In the genomic region with DNA sequence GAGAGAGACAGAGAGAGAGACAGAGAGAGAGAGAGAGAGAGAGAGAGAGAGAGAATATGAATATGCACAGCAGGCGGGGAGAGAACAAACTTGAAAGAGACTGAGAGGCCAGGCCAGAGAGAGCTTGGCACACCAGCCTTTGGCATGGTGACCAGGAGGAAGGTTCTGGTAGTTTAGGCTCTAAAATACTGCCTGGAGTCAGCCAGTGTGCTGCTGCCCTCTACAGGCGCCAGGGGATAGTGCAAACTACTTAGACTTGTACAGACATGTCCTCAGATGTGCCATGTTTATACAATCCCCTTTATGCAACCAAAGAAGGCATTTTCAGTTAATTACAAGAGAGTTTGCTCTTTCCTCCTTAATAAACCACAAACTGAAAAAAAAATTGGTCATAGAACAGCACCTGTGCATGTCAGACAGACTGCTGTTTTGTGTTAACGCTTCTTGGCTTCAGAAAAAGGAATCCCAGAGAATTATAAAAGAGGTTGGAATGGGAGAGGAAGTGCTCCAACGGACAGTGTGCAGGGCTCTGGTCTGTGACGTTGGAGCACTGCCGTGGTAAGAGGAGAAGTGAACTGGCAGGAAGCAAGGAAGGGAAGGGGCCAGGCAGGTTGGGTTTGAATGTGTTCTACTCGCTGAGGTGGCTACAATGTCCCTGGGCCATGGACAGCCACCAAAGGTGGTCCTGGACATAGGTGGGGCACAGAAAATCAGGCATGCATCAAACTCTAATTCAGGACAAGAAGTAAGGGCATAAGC, we compare ENCODE assay signal across 8 mouse cellular contexts.
A peak's percentile ranks its signal among the peaks of the same experiment; 100 is the strongest.
DNase-seq lines count a peak whose midpoint lies in the region; ATAC-seq lines count a peak whose summit lies in the region.

No protein-coding gene starts in this region.

- 0 out of 2 replicates have a peak, but pooled peaks cover 5% of the 10 kb centered on the region for H3K4me1 ChIP-seq in hindbrain, embryonic 11.5 days (replicated peaks; ENCODE audit: control insufficient read depth, insufficient read depth, low read length)

- peak; percentile 93 for DNase-seq in NIH3T3 (ENCODE audit: low read depth)
- DNase-seq in cerebellum, postnatal 10 days, result peak; percentile 97 to 98
- DNase-seq in frontal cortex, postnatal 10 days (ENCODE audit: low spot score in 2 of 2), result peak; percentile 86 to 90
- DNase-seq in hindbrain, embryonic 11.5 days (ENCODE audit: low spot score), result peak; percentile 86
- DNase-seq in layer of hippocampus, adult 9-11 months, result peak; percentile 91
- DNase-seq in lung, postnatal 10 days, result peak; percentile 96
- peak; percentile 88 for DNase-seq in ovary, postnatal 36 days (ENCODE audit: low spot score)
- peak; percentile 85 for DNase-seq in thymus, postnatal 14 days

- H3K9ac ChIP-seq in hindbrain, embryonic 11.5 days (ENCODE audit: low read depth, low read length), result no peak overlapping the region

- H3K4me3 ChIP-seq in hindbrain, embryonic 11.5 days (ENCODE audit: low read depth, low read length), result no peak overlapping the region

- ATAC-seq in hindbrain, embryonic 11.5 days (ENCODE audit: low FRiP score), result peak; percentile 73

- H3K36me3 ChIP-seq in hindbrain, embryonic 11.5 days (ENCODE audit: control insufficient read depth, insufficient read depth, low read length), result no peaks in the 10 kb centered on the region

- 0 out of 2 replicates have a peak overlapping the region, but pooled peaks have one; percentile 53 for H3K27ac ChIP-seq in hindbrain, embryonic 11.5 days (ENCODE audit: low read depth, low read length)

- no peak overlapping the region for H3K4me2 ChIP-seq in hindbrain, embryonic 11.5 days (replicated peaks; ENCODE audit: low read depth, low read length)

- no peaks in the 10 kb centered on the region for H3K9me3 ChIP-seq in hindbrain, embryonic 11.5 days (ENCODE audit: control insufficient read depth, low read length)

- WGBS in hindbrain, embryonic 11.5 days, result 48% methylated on average over 7 of the region's 7 CpGs

- no peaks in the 10 kb centered on the region for H3K27me3 ChIP-seq in hindbrain, embryonic 11.5 days (ENCODE audit: control insufficient read depth, insufficient read depth, low read length)
